Mouse (Mus musculus) v-Abl transformed pro-B cells (cell line): ENCODE results near the gene Vsig10.

Source experiments
- in situ Hi-C, 2 experiments: fragments of 400-800 bp; cut with MboI; formaldehyde crosslinking; loops; one replicate each; pipeline ENCODE4 v1.15.1; 2025; ENCODE audit not compliant: unreplicated experiment in 2 of 2

The Vsig10 gene

DNA sequence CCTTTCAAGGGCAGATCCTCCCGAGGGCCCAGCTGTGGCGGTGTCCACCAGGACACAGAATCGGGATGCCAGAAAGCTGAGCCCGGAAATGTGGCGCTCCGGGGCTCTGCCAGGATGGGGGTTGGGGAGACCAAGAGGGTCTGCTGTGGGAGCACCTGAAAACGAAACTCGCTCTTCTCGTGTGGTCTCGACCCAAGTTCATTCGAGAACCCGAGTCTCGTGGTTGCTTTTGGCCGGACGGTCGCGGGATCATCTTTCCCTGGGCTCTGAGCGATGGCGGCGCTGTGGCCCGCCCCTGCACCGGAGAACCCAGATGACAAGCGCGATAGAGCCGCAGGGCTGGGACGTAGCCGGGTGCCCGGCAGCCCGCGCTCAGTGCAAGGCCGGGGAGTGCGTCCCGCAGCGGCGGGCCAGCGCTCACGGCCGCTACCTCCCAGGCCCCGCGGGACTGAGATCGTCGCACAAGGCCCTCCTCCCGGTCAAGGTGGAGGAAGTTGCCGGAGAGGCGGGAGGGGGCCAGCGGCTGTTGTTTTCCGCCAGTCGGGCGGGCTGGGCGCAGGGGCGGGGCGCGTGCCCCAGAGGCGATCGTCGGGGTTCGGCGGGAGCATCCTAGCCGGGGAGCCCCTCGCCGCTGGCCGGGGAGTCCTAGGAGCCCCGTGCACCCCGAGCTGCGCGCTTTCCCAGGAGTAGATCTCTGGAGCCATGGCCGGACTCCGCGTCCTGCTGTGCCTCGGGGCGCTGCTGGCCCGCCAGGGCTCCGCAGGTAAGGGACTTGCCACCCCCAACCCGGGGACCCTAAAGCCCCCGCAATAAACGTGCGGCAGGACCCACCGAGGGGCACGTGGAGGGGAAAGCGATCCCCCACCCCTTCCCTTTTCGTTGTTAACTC is at the start of gene Vsig10:
Gene Vsig10, plus strand, starts transcription at position 343 of the 889 bp plus-strand sequence.
- in situ Hi-C loops, result loop anchor here in 1 of 2 experiments (25.0 kb wide), 1 partner anchor 643 kb away; no protein-coding TSS in a partner anchor

DNA sequence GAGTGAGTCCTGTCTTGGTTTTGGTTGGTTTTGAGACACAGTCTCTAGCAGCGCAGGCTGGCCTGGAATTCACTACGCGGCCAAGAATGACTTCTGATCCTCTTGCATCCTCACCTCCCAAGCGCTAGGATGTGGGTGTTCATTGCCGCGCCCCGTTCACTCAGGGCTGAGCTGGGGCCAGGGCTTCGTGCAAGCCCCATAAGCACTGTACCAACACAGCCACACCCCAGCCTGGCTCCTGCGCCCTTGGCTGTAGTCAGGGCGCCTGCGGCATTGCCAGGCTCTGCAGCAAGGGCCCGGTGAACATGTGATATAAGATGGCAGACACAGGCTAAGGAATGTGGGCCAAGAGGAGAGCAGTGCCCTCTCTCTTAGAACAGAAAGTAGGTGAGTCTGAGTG is 49.5 kb upstream of the Vsig10 start:
- in situ Hi-C loops, result loop anchor here in 1 of 2 experiments (25.0 kb wide), 1 partner anchor 968 kb away; the partner anchor contains the start of genes 2410131K14Rik and Rnft2

GRCm38 (mm10) chr5:117271945-117272344 is 46.9 kb upstream of the Vsig10 start:
- in situ Hi-C loops, result loop anchor here in 1 of 2 experiments (25.0 kb wide), 1 partner anchor 965 kb away; the partner anchor contains the start of genes 2410131K14Rik and Rnft2

DNA sequence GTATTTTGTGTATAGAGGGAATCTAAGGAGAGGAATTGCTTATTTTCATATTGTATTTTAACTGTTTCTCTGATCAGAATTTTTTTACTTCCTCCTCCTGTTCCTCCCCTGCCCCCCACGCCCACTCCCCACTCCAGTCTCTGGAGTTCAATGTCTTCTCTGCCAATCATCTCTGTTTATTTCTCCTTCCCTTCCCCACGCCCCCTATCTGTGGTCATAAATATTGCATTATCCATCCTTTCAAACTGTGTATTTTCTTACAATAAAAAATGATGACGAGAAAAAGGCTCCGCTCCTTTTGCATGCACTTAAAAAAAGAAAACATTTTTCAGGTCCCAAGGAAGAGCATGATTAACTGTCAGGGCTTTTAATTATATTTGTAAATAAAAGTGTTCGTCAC is 44.1 kb upstream of the Vsig10 start:
- in situ Hi-C loops, result loop anchor here in 1 of 2 experiments (25.0 kb wide), 1 partner anchor 962 kb away; the partner anchor contains the start of genes 2410131K14Rik and Rnft2

GRCm38 (mm10) chr5:117277784-117278183 is 41.1 kb upstream of the Vsig10 start:
- in situ Hi-C loops, result no loop called here

DNA sequence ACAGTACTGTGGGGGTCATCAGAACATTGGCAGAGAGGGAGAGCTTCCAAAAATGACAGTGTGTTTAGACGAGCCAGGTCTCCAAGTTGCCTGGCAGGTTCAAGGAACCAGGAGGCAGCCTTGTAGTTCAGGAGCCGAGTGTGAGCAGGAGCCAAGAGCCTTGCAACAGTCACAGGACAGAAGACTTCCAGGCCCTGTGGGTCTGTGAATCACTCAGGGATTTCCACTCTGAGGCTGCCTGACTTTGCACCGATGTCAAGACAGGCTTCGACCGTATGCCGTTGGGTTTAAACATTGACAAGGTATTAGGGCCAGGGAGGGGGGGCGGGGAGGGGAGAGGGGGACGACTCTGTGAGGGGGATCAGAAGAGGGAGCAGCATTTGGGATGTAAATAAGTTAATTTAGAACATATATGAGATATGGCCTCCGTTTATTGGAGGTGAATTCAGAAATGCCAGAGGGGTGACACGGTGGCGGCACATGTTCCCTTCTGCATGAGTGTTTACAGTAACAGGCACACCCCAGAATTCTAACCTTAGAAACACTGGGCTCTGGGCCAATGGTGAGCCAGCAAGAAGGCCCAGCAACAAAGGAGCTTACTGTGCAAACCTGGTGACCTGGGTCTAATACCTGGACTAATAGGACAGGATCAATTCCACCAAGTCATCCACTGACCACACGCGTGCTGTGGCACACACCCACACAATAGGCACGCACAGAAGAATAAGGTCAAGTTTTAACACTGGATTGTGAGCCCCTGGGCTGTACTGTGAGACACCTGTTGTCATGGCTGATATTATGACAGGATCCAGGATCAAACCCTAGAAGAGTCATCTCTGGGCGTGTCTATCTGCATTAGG is 39.8 kb upstream of the Vsig10 start:
- in situ Hi-C loops, result no loop called here

DNA sequence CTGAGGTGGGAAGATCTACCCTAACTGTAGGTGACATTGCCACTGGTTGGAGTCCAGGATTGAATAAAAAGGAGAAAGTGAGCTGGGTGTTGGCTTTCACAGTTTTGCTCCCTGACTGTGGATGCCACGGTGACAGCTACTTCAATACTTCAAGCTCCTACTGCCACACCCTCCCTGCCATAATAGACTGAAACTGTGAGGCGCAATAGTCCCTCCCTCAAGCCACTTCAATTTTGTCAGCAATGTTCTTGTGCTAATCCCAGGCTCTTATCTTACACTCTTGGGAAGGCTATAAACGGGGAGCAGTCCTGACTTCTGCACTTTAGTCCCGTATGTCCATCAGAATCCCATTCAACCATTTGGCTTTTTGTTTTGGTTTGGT is 39.2 kb upstream of the Vsig10 start:
- in situ Hi-C loops, result loop anchor here in 1 of 2 experiments (10.0 kb wide), 1 partner anchor 1255 kb away; the partner anchor contains the start of gene Prkab1

DNA sequence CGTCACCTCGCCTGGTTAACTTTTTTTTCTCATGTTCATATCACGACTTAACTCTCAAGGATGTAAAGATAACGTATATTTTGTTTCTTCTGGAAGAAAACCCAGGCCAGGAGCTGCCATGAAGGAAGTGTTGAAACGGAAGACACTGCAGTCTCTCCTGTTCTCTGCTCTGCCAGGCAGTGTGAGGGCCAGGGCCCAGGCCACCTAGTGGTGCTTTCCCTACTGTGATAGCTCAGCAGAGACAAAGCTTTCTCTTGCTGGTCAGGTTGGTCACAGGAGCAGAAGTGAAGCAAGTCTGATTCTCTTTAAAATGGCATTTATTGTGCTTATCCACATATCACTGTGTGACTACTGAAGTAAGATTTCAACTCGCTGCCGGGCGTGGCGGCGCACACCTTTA is 37.3 kb upstream of the Vsig10 start:
- in situ Hi-C loops, result loop anchor here in 1 of 2 experiments (10.0 kb wide), 1 partner anchor 1257 kb away; the partner anchor contains the start of gene Prkab1

GRCm38 (mm10) chr5:117282360-117282759 is 36.5 kb upstream of the Vsig10 start:
- in situ Hi-C loops, result loop anchor here in 1 of 2 experiments (10.0 kb wide), 1 partner anchor 1258 kb away; the partner anchor contains the start of gene Prkab1

- in situ Hi-C loops, result loop anchor here in 1 of 2 experiments (10.0 kb wide), 1 partner anchor 1259 kb away; the partner anchor contains the start of gene Prkab1
Observed at GRCm38 (mm10) chr5:117284029-117284428, 34.9 kb upstream of the Vsig10 start.

- in situ Hi-C loops, result loop anchor here (5.0 to 10.0 kb wide), 3 partner anchors 68 to 1260 kb away; partner anchors contain the start of genes Prkab1 (in 1 of the 2) and Suds3 (in 1 of the 2)
Observed at GRCm38 (mm10) chr5:117284682-117285081, 34.2 kb upstream of the Vsig10 start.

GRCm38 (mm10) chr5:117285266-117285665 is 33.6 kb upstream of the Vsig10 start:
- in situ Hi-C loops, result loop anchor here (5.0 to 10.0 kb wide), 3 partner anchors 67 to 1260 kb away; partner anchors contain the start of genes Prkab1 (in 1 of the 2) and Suds3 (in 1 of the 2)

- in situ Hi-C loops, result loop anchor here (5.0 to 10.0 kb wide), 3 partner anchors 66 to 1261 kb away; partner anchors contain the start of genes Prkab1 (in 1 of the 2) and Suds3 (in 1 of the 2)
Observed at GRCm38 (mm10) chr5:117286286-117286685, 32.6 kb upstream of the Vsig10 start.

DNA sequence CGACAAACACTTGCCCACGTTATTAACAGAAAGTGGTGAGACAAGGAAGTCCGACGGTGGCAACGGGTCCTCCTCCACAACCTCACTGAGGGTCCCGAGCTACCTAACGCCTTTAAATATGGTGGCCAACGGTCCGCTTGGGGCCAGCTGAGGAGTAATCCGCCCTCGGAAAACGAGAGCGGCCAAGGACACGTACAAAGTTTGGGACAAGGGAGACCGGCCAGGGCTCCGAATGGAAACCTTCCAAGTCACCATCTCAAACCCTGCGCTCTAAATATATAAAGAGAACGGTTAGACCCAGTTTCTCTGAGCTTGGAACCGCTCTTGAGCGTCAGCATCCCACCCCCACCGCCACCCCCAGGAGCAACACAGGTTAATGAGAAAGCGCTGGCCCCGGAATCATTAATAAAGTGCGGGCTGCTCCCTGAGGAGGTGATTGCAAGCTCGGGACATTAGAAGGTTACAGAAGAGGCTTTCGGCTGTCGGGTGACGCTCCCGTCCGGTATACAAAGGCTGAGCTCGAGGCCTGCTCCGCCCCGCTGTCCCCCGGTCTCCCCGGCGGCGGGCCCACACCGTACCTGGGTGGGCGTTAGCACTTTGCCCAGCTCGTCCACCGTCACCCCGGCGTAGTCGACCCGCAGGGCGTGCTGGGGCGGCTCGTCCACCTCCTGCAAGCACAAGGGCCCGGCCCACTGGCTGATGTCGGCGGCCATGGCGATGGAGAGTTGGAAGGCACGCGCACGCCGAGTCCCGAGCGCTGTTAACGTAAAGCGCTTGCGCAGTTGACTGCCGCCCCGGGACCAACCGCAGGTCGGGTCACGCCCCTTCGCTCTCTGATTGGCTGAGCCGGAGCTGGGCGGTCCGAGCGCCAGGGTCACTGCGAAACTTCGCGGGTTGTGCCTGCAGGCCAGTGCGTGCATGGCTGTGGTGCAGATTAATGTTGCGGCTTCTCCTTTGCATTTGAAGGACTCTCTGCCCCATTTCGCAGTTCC is 31.8 kb upstream of the Vsig10 start, which contains the start of gene Pebp1:
Gene Pebp1, minus strand, starts transcription at position 795 of the 992 bp plus-strand sequence.
- in situ Hi-C loops, result loop anchor here (5.0 to 10.0 kb wide), 3 partner anchors 65 to 1262 kb away; partner anchors contain the start of genes Prkab1 (in 1 of the 2) and Suds3 (in 1 of the 2)

DNA sequence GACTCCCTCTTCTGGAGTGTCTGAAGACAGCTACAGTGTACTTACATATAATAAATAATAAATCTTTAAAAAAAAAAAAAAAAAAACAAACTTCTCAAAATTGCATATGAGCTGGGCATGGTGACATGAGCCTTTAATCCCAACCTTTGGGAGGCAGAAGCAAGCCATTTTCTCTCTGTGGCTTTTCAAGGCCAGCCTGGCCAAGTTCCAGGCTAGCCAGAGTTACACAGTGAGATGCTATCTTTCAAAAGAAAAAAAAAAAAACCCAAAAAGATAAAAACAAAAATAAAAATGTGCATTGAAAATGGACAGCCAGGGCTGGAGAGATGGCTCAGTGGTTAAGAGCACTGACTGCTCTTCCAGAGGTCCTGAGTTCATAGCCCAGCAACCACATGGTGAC is 29.2 kb upstream of the Vsig10 start:
- in situ Hi-C loops, result loop anchor here (5.0 to 10.0 kb wide), 3 partner anchors 63 to 1265 kb away; partner anchors contain the start of genes Prkab1 (in 1 of the 2) and Suds3 (in 1 of the 2)

DNA sequence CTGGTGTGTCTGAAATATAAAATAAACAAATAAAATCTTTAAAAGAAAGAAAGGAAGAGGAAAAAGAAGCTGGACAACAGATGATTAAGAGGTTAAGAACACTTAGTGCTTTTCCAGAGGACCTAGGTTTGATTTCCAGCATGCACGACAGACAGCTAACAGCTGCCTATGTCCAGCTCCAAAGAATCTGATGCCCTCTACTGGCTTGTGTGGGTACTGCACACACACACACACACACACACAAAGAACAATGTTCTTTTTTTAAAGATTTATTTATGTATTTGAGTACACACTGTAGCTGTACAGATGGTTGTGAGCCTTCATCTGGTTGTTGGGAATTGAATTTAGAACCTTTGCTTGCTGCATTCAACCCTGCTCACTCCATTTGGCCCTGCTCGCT is 28.8 kb upstream of the Vsig10 start:
- in situ Hi-C loops, result no loop called here

- in situ Hi-C loops, result no loop called here
Observed at GRCm38 (mm10) chr5:117291312-117291711, 27.6 kb upstream of the Vsig10 start.

- in situ Hi-C loops, result no loop called here
Observed at GRCm38 (mm10) chr5:117292547-117292946, 26.3 kb upstream of the Vsig10 start.
